Mouse (Mus musculus): ENCODE measurements at regions not wholly inside any gene's neighbourhood (a gene's known extent, or its start where the extent isn't known, plus 50 kb on each side); places are given as distances from the start of the nearest gene placed in this dataset.
"Not testable (repeated sequence)": the region's sequence is repeated elsewhere in the genome, so short reads cannot be mapped to it uniquely, and the experiment has no call there.

- Histone ChIP-seq H3K4me2 (replicated peaks; ENCODE audit: low read depth, low read length) (no peak overlapping the region), H3K9me3 (ENCODE audit: low read length) (no peaks in the 10 kb centered on the region), H3K4me3 (ENCODE audit: low read length) (no peak overlapping the region), H3K4me1 (ENCODE audit: insufficient read depth, low read length) (no peaks in the 10 kb centered on the region), H3K27ac (ENCODE audit: low read length) (no peak overlapping the region), H3K27me3 (ENCODE audit: insufficient read depth, low read length) (no peaks in the 10 kb centered on the region), H3K36me3 (ENCODE audit: insufficient read depth, low read length) (no peaks in the 10 kb centered on the region), H3K9ac (replicated peaks; ENCODE audit: low read length) (no peak overlapping the region)
- WGBS, result 91% methylated on average over 3 of the region's 3 CpGs
- ATAC-seq (ENCODE audit: low FRiP score, low TSS enrichment), result no peak
Measured at GRCm38 (mm10) chr16:73259283-73259682, 951.2 kb downstream of the Robo1 start.

DNA sequence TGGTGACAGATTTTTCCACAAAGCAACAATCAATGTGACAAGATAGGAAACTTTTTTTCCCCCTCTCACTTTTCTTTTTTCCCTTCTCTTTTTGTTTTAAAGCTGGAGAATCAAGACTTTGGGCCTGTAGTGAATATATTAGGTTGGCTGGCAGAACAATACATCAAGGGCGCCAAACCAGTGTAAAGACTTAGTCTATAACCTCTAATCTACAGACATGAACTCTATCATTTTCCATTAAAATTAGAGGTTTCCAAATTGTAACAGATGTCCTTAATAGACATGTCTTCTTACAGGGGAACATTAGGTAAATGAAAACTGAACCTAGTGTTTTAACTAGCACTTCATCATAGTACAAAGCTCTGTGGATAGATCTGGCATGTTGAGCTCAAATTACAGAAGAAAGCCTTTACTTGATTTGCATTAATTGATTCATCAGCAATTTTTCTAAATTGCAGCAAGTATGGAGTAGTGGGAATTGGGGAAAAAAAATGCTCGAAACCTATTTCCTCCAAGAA is 937.0 kb downstream of the Robo1 start:
- no peaks in the 10 kb centered on the region for H3K27me3 ChIP-seq (ENCODE audit: insufficient read depth, low read length)
- no peaks in the 10 kb centered on the region for H3K36me3 ChIP-seq (ENCODE audit: insufficient read depth, low read length)
- H3K4me3 ChIP-seq (ENCODE audit: low read length), result no peak overlapping the region
- ATAC-seq (ENCODE audit: low FRiP score, low TSS enrichment), result no peak
- 72% methylated on average over 2 of the region's 2 CpGs for WGBS
- no peak overlapping the region for H3K9ac ChIP-seq (replicated peaks; ENCODE audit: low read length)
- no peaks in the 10 kb centered on the region for H3K4me1 ChIP-seq (ENCODE audit: insufficient read depth, low read length)
- H3K9me3 ChIP-seq (ENCODE audit: low read length), result no peaks in the 10 kb centered on the region
- no peak overlapping the region for H3K27ac ChIP-seq (ENCODE audit: low read length)
- H3K4me2 ChIP-seq (replicated peaks; ENCODE audit: low read depth, low read length), result no peak overlapping the region

- H3K9me3 ChIP-seq (ENCODE audit: low read length), result no peaks in the 10 kb centered on the region
- WGBS, result 54% methylated on average over 2 of the region's 2 CpGs
- H3K27ac ChIP-seq (ENCODE audit: low read length), result no peak overlapping the region
- no peak for ATAC-seq (ENCODE audit: low FRiP score, low TSS enrichment)
- no peak overlapping the region for H3K4me3 ChIP-seq (ENCODE audit: low read length)
- H3K36me3 ChIP-seq (ENCODE audit: insufficient read depth, low read length), result no peaks in the 10 kb centered on the region
- no peak overlapping the region for H3K9ac ChIP-seq (replicated peaks; ENCODE audit: low read length)
- no peaks in the 10 kb centered on the region for H3K4me1 ChIP-seq (ENCODE audit: insufficient read depth, low read length)
- no peaks in the 10 kb centered on the region for H3K27me3 ChIP-seq (ENCODE audit: insufficient read depth, low read length)
- H3K4me2 ChIP-seq (replicated peaks; ENCODE audit: low read depth, low read length), result no peak overlapping the region
Measured at GRCm38 (mm10) chr16:73230599-73230998, 922.5 kb downstream of the Robo1 start.

GRCm38 (mm10) chr16:73217555-73217954 is 909.4 kb downstream of the Robo1 start:
- H3K27me3 ChIP-seq (ENCODE audit: insufficient read depth, low read length), result no peaks in the 10 kb centered on the region
- no peak overlapping the region for H3K9ac ChIP-seq (replicated peaks; ENCODE audit: low read length)
- no peak overlapping the region for H3K4me2 ChIP-seq (replicated peaks; ENCODE audit: low read depth, low read length)
- WGBS, result 82% methylated on average over 4 of the region's 4 CpGs
- no peaks in the 10 kb centered on the region for H3K4me1 ChIP-seq (ENCODE audit: insufficient read depth, low read length)
- H3K9me3 ChIP-seq (ENCODE audit: low read length), result no peaks in the 10 kb centered on the region
- no peak overlapping the region for H3K27ac ChIP-seq (ENCODE audit: low read length)
- H3K36me3 ChIP-seq (ENCODE audit: insufficient read depth, low read length), result no peaks in the 10 kb centered on the region
- no peak overlapping the region for H3K4me3 ChIP-seq (ENCODE audit: low read length)
- ATAC-seq (ENCODE audit: low FRiP score, low TSS enrichment), result no peak

GRCm38 (mm10) chr16:73203542-73203941 is 895.4 kb downstream of the Robo1 start:
- no peak for ATAC-seq (ENCODE audit: low FRiP score, low TSS enrichment)
- Histone ChIP-seq H3K9ac (replicated peaks; ENCODE audit: low read length) (no peak overlapping the region), H3K27ac (ENCODE audit: low read length) (no peak overlapping the region), H3K4me1 (ENCODE audit: insufficient read depth, low read length) (no peaks in the 10 kb centered on the region), H3K36me3 (ENCODE audit: insufficient read depth, low read length) (no peaks in the 10 kb centered on the region), H3K4me3 (ENCODE audit: low read length) (no peak overlapping the region), H3K27me3 (ENCODE audit: insufficient read depth, low read length) (no peaks in the 10 kb centered on the region), H3K4me2 (replicated peaks; ENCODE audit: low read depth, low read length) (no peak overlapping the region), H3K9me3 (ENCODE audit: low read length) (no peaks in the 10 kb centered on the region)
- 92% methylated on average over 11 of the region's 11 CpGs for WGBS

- Histone ChIP-seq H3K27ac (ENCODE audit: low read length) (no peak overlapping the region), H3K9me3 (ENCODE audit: low read length) (no peaks in the 10 kb centered on the region), H3K4me2 (replicated peaks; ENCODE audit: low read depth, low read length) (no peak overlapping the region), H3K4me1 (ENCODE audit: insufficient read depth, low read length) (no peaks in the 10 kb centered on the region), H3K27me3 (ENCODE audit: insufficient read depth, low read length) (no peaks in the 10 kb centered on the region), H3K36me3 (ENCODE audit: insufficient read depth, low read length) (no peaks in the 10 kb centered on the region), H3K4me3 (ENCODE audit: low read length) (no peak overlapping the region), H3K9ac (replicated peaks; ENCODE audit: low read length) (no peak overlapping the region)
- WGBS, result 64% methylated on average over 3 of the region's 3 CpGs
- ATAC-seq (ENCODE audit: low FRiP score, low TSS enrichment), result no peak
Measured at GRCm38 (mm10) chr16:73200991-73201390, 892.9 kb downstream of the Robo1 start.

GRCm38 (mm10) chr16:73182776-73183175 is 874.7 kb downstream of the Robo1 start:
- Histone ChIP-seq H3K4me2 (replicated peaks; ENCODE audit: low read depth, low read length) (no peak overlapping the region), H3K27me3 (ENCODE audit: insufficient read depth, low read length) (no peaks in the 10 kb centered on the region), H3K9me3 (ENCODE audit: low read length) (no peaks in the 10 kb centered on the region), H3K9ac (replicated peaks; ENCODE audit: low read length) (no peak overlapping the region), H3K27ac (ENCODE audit: low read length) (no peak overlapping the region), H3K4me3 (ENCODE audit: low read length) (no peak overlapping the region), H3K36me3 (ENCODE audit: insufficient read depth, low read length) (no peaks in the 10 kb centered on the region), H3K4me1 (ENCODE audit: insufficient read depth, low read length) (no peaks in the 10 kb centered on the region)
- 56% methylated on average over 5 of the region's 5 CpGs for WGBS
- no peak for ATAC-seq (ENCODE audit: low FRiP score, low TSS enrichment)

DNA sequence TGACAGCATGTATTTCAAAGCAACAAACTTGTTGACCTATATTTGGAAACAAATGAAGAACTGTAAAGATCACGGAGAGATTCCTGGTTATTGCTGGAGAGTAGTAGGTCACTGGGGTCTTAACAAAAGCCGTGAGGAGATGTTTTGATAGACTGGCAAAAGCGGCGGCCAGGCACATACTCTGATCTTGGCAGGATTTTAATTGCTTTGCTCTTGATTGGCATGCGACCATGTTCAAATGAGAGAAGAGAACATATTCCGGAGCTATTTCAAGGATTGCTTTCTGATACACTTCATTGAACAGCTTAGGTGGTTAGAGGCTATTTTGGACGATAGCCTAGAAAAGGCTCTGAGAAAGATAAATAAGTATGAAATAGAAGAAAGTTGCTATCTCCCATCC is 874.2 kb downstream of the Robo1 start:
- Histone ChIP-seq H3K27me3 (ENCODE audit: insufficient read depth, low read length) (no peaks in the 10 kb centered on the region), H3K9me3 (ENCODE audit: low read length) (no peaks in the 10 kb centered on the region), H3K36me3 (ENCODE audit: insufficient read depth, low read length) (no peaks in the 10 kb centered on the region), H3K4me3 (ENCODE audit: low read length) (no peak overlapping the region), H3K9ac (replicated peaks; ENCODE audit: low read length) (no peak overlapping the region), H3K4me2 (replicated peaks; ENCODE audit: low read depth, low read length) (no peak overlapping the region), H3K27ac (ENCODE audit: low read length) (no peak overlapping the region), H3K4me1 (ENCODE audit: insufficient read depth, low read length) (no peaks in the 10 kb centered on the region)
- no peak for ATAC-seq (ENCODE audit: low FRiP score, low TSS enrichment)
- 57% methylated on average over 7 of the region's 7 CpGs for WGBS

DNA sequence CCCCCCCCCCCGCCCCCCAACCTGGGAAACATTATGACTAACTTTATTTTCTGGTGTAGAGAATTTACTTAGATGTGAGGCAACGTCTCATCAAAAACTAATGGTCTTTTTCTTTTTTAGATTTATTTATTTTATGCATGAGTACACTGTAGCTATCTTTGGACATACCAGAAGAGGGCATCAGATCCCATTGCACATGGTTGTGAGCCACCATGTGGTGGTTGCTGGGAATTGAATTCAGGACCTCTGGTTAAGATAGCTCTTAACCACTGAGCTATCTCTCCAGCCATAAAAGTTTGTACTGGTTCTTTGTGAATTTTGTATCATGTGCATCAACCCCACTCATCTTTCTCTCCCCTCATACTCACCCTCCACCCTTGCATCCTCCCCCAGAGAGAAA is 847.3 kb downstream of the Robo1 start:
- H3K27ac ChIP-seq (ENCODE audit: low read length), result no peak overlapping the region
- no peaks in the 10 kb centered on the region for H3K36me3 ChIP-seq (ENCODE audit: insufficient read depth, low read length)
- no peaks in the 10 kb centered on the region for H3K4me1 ChIP-seq (ENCODE audit: insufficient read depth, low read length)
- H3K4me2 ChIP-seq (replicated peaks; ENCODE audit: low read depth, low read length), result no peak overlapping the region
- H3K9me3 ChIP-seq (ENCODE audit: low read length), result no peaks in the 10 kb centered on the region
- ATAC-seq (ENCODE audit: low FRiP score, low TSS enrichment), result no peak
- H3K4me3 ChIP-seq (ENCODE audit: low read length), result no peak overlapping the region
- no peak overlapping the region for H3K9ac ChIP-seq (replicated peaks; ENCODE audit: low read length)
- H3K27me3 ChIP-seq (ENCODE audit: insufficient read depth, low read length), result no peaks in the 10 kb centered on the region
- 57% methylated on average over 2 of the region's 2 CpGs for WGBS

DNA sequence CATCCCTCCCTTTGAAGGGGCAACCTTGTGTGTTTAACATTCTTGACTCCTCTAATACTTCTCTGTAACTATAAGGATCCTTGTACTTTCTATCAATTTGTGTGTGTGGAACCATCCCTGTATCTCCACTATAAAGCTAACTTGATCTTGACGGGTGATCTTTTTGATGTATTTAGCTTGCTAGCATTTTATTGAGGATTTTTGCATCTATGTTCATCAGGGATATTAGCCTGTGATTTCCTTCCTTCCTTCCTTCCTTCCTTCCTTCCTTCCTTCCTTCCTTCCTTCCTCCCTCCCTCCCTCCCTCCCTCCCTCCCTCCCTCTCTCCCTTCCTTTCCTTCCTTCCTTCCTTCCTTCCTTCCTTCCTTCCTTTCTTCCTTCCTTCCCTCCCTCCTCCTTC is 819.8 kb downstream of the Robo1 start:
- ATAC-seq (ENCODE audit: low FRiP score, low TSS enrichment); H3K9ac ChIP-seq (replicated peaks; ENCODE audit: low read length): not testable (repeated sequence)

DNA sequence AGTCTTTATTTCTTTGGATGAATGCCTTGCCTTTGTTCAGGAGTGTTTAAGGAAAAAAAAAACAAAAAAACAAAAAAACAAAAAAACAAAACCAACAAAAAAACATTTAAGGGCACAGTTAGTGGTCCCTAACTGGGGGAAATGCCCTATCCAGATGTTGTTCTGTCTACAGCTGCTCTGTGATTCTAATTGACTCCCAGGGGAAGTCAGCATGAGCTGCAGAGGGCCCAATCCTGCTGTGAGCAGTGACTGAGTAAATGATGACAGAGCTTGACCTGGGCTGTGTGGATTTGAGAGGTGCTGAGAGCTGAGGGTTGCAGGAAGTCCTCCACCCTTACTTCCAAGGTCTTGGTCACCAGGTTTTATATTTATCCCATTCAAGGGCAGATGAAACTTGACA is 812.5 kb downstream of the Robo1 start:
- Histone ChIP-seq H3K4me3 (ENCODE audit: low read length) (no peak overlapping the region), H3K27ac (ENCODE audit: low read length) (no peak overlapping the region), H3K9me3 (ENCODE audit: low read length) (no peaks in the 10 kb centered on the region), H3K4me1 (ENCODE audit: insufficient read depth, low read length) (no peaks in the 10 kb centered on the region), H3K4me2 (replicated peaks; ENCODE audit: low read depth, low read length) (no peak overlapping the region), H3K9ac (replicated peaks; ENCODE audit: low read length) (no peak overlapping the region), H3K36me3 (ENCODE audit: insufficient read depth, low read length) (no peaks in the 10 kb centered on the region), H3K27me3 (ENCODE audit: insufficient read depth, low read length) (no peaks in the 10 kb centered on the region)
- ATAC-seq (ENCODE audit: low FRiP score, low TSS enrichment), result no peak

More for the DNA sequence above, 819.8 kb downstream of the Robo1 start:
- 94% methylated on average over 1 of the region's 1 CpGs for WGBS
- H3K9me3 ChIP-seq (ENCODE audit: low read length); H3K4me2 ChIP-seq (replicated peaks; ENCODE audit: low read depth, low read length); H3K36me3 ChIP-seq (ENCODE audit: insufficient read depth, low read length); H3K4me3 ChIP-seq (ENCODE audit: low read length); H3K27me3 ChIP-seq (ENCODE audit: insufficient read depth, low read length); H3K27ac ChIP-seq (ENCODE audit: low read length); H3K4me1 ChIP-seq (ENCODE audit: insufficient read depth, low read length): not testable (repeated sequence)

Measured in kidney, embryonic 16.5 days (tissue).